Mouse (Mus musculus) hindbrain, embryonic 16.5 days (tissue): ENCODE measurements around the gene Csrnp2. TPM values are rescaled to one million over a fixed set of nuclear protein-coding genes. Genes with fewer than 3 reads are reported as not detected.
A peak's percentile ranks its signal among the peaks of the same experiment; 100 is the strongest.
"Not testable (repeated sequence)": the region's sequence is repeated elsewhere in the genome, so short reads cannot be mapped to it uniquely, and the experiment has no call there.

Source experiments
- ATAC-seq: fragments of 200-750 bp; cut with Nextera tagmentation; 2 replicates; pipeline ENCODE4 v1.8.0; 2017; ENCODE audit warnings: moderate TSS enrichment, moderate library complexity
- H3K27ac ChIP-seq: fragments of 300-500 bp; sonication (generic); 2 replicates; pipeline ENCODE4 v1.5.1; 2014; ENCODE audit warnings: low read depth, mild to moderate bottlenecking, control low read depth, low read length, moderate library complexity
- H3K27me3 ChIP-seq: fragments of 300-500 bp; sonication (generic); replicated peaks from 2 replicates; pipeline ENCODE4 v1.6.1; 2014; ENCODE audit warnings: low read length; ENCODE audit not compliant: control insufficient read depth, insufficient read depth
- H3K36me3 ChIP-seq: fragments of 300-500 bp; sonication (generic); 2 replicates; pipeline ENCODE4 v1.6.1; 2014; ENCODE audit warnings: mild to moderate bottlenecking, low read length, moderate library complexity, mixed read lengths; ENCODE audit not compliant: control insufficient read depth, insufficient read depth
- H3K4me1 ChIP-seq: fragments of 300-500 bp; sonication (generic); 2 replicates; pipeline ENCODE4 v1.6.1; 2014; ENCODE audit warnings: low read depth, low read length; ENCODE audit not compliant: control insufficient read depth, insufficient read depth
- H3K4me2 ChIP-seq: fragments of 300-500 bp; sonication (generic); 2 replicates; pipeline ENCODE4 v1.6.1; 2014; ENCODE audit warnings: mild to moderate bottlenecking, low read length, control low read depth, moderate library complexity
- H3K4me3 ChIP-seq: fragments of 300-500 bp; sonication (generic); 2 replicates; pipeline ENCODE4 v1.5.1; 2014; ENCODE audit warnings: mild to moderate bottlenecking, low read length, control low read depth, moderate library complexity
- H3K9ac ChIP-seq: fragments of 300-500 bp; sonication (generic); 2 replicates; pipeline ENCODE4 v1.6.1; 2014; ENCODE audit warnings: low read depth, mild to moderate bottlenecking, control low read depth, low read length, moderate library complexity
- H3K9me3 ChIP-seq: fragments of 300-500 bp; sonication (generic); 2 replicates; pipeline ENCODE4 v1.6.1; 2014; ENCODE audit warnings: mild to moderate bottlenecking, low read length, moderate library complexity; ENCODE audit not compliant: control insufficient read depth
- WGBS: fragments of 180-500 bp; shearing (Covaris S2); extraction: QIAGEN DNeasy Blood & Tissue Kit; methylation state at CpG from one replicate; pipeline ENCODE4 v1.1.7; 2014; 5-methylcytosine and 5-hydroxymethylcytosine counted together
- polyA plus RNA-seq: library from polyadenylated mRNA; unstranded; fragments of >200 nt; fragmentation: Nextera tagmentation; extraction: Ambion mirVana; gene quantifications from 2 replicates; pipeline ENCODE4 v1.2.1, GENCODE M21; 2015

Gene Csrnp2
- polyA plus RNA-seq, 1 experiment from 2014 or later = 36.3 TPM

DNA sequence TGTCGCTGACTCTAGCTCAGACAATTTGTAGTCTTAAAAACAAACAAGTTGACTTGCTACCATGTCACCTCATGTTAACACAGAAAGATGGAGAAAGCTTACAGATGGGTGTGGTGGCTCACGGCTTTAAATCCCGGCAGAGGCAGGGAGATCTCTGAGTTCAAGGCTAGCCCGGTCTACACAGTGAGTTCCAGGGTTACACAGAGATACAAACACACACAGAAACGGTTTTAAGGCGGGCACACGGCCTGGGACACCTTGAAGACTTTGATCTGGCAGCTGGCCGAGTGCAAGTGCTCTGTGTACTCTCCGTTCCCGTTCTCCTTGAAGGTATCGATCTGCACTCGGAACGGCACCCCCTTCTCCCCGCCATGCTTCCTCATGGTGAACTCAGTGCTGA is 25.0 kb upstream of the Csrnp2 start:
- H3K27ac ChIP-seq = no peak overlapping the region
- peaks cover 14% of the 10 kb centered on the region for H3K36me3 ChIP-seq
- 97% methylated on average over 14 of the region's 14 CpGs for WGBS
- no peaks in the 10 kb centered on the region for H3K27me3 ChIP-seq
- H3K9me3 ChIP-seq = no peaks in the 10 kb centered on the region
- H3K4me3 ChIP-seq = no peak overlapping the region
- H3K4me2 ChIP-seq = no peak overlapping the region
- no peak overlapping the region for H3K9ac ChIP-seq
- no peaks in the 10 kb centered on the region for H3K4me1 ChIP-seq
- ATAC-seq = no peak

- no peaks in the 10 kb centered on the region for H3K9me3 ChIP-seq
- no peaks in the 10 kb centered on the region for H3K27me3 ChIP-seq
- H3K9ac ChIP-seq = no peak overlapping the region
- no peak overlapping the region for H3K4me3 ChIP-seq
- H3K36me3 ChIP-seq = peaks cover 35% of the 10 kb centered on the region
- ATAC-seq = no peak
- no peak overlapping the region for H3K4me2 ChIP-seq
- H3K27ac ChIP-seq = no peak overlapping the region
- no peaks in the 10 kb centered on the region for H3K4me1 ChIP-seq
- WGBS = 98% methylated on average over 2 of the region's 2 CpGs
These were observed 19.8 kb upstream of the Csrnp2 start for GRCm38 (mm10) chr15:100515121-100515520.

DNA sequence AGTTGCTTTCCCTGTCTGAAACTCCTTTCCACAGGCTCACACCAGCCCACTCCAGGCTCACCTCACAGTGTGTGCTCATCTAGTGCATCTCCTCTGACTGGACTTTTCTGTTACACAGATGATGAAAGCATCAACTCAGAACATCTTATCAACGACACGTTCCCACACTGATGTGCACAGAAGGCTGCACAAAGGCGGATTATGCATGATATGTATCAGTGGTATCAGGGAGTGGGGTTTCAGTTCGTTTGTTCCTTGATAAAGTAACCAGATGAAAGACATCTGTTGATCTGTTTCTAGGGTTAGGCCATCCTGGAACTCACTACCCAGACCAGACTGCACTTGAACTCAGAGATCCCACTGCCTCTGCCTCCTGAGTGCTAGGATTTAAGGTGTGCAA is 18.1 kb upstream of the Csrnp2 start:
- 90% methylated on average over 4 of the region's 4 CpGs for WGBS

DNA sequence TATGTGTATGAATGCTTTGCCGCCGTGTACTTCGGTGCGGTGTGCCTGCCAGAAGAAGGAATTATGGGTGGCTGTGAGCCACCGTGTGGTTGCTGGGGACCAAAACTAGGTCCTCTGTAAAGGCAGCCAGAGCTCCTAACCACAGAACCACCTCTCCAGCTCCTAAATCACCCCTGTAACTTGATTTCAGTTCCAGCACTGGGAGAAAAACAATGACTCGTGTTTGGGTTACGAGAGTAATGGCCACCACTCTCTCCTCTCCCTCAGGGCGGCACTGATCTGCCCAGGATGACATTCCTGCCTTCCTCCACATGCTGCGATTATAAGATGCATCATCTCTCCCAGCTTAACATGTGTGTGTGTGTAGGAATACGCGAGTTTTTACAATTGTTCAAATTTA is 14.8 kb upstream of the Csrnp2 start:
- H3K9ac ChIP-seq = no peak overlapping the region
- no peak overlapping the region for H3K27ac ChIP-seq
- no peaks in the 10 kb centered on the region for H3K4me1 ChIP-seq
- WGBS = 95% methylated on average over 11 of the region's 11 CpGs
- H3K4me3 ChIP-seq = no peak overlapping the region
- H3K27me3 ChIP-seq = no peaks in the 10 kb centered on the region
- no peak for ATAC-seq
- no peaks in the 10 kb centered on the region for H3K9me3 ChIP-seq
- peaks cover 53% of the 10 kb centered on the region for H3K36me3 ChIP-seq
- H3K4me2 ChIP-seq = no peak overlapping the region

More for the DNA sequence above, 18.1 kb upstream of the Csrnp2 start:
- H3K27me3 ChIP-seq = no peaks in the 10 kb centered on the region
- no peak overlapping the region for H3K27ac ChIP-seq
- no peak overlapping the region for H3K4me3 ChIP-seq
- no peaks in the 10 kb centered on the region for H3K4me1 ChIP-seq
- no peak overlapping the region for H3K9ac ChIP-seq
- ATAC-seq = no peak
- H3K36me3 ChIP-seq = peaks cover 36% of the 10 kb centered on the region
- H3K4me2 ChIP-seq = no peak overlapping the region
- no peaks in the 10 kb centered on the region for H3K9me3 ChIP-seq

DNA sequence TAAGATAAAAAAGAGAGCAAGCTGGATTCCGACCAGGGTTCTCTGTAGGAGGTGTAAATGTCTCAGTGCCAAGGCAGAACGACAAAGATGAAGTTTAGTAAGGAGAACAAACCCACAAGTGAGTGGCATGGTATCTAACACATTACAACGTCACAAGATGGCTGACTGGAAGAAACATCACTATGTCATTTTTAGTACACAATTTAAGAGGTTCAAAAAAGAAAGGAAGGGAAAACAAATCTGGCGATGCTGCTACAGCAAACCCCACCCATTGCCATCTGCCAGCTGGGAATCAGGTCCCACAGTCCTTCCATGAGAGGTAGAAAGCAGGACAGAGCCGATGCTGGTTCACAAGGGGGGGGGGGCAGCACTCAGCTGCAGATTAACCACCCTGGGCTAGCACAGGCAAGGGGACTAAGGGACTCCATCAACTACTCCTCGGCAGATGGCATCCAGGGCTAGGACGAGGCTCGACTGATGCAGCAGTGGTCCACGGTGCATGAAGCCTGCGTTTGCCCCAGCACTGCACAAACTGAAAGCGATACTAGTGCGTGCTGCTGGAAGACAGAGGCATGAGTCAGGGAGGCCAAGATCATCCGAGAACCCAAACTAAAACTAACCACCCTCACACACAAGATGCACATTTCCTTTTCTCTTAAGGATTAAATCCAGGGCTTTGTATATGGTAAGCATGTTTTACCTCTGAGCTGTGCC is 13.3 kb upstream of the Csrnp2 start:
- H3K4me2 ChIP-seq = no peak overlapping the region
- H3K27me3 ChIP-seq = no peaks in the 10 kb centered on the region
- H3K9me3 ChIP-seq = no peaks in the 10 kb centered on the region
- H3K36me3 ChIP-seq = peaks cover 57% of the 10 kb centered on the region
- no peak overlapping the region for H3K27ac ChIP-seq
- no peak overlapping the region for H3K9ac ChIP-seq
- no peak overlapping the region for H3K4me3 ChIP-seq
- no peak for ATAC-seq
- no peaks in the 10 kb centered on the region for H3K4me1 ChIP-seq
- 86% methylated on average over 13 of the region's 13 CpGs for WGBS

DNA sequence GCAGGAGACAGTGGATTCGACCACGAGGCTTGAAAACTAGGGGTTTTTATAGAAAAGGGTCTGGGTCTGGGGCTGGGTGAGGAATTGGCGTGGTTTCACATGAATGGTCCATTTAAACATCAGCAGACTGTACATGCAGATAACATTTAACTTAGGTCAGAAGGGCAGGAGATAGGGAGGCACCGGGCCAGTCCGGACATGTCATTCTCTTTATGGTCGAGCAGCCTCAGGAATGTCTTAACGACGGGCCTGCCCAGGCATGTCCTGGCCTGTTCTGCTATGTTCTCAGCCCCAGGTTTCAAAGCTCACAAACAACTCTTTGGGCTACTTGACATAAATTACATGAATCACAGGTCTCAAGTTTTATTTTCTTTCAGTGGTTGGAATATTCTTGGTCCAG is 4.2 kb upstream of the Csrnp2 start:
- WGBS = 94% methylated on average over 8 of the region's 8 CpGs
- not testable (repeated sequence) for H3K36me3 ChIP-seq, H3K4me1 ChIP-seq, ATAC-seq, H3K4me2 ChIP-seq, H3K9ac ChIP-seq, H3K27ac ChIP-seq, H3K9me3 ChIP-seq, H3K27me3 ChIP-seq, H3K4me3 ChIP-seq

GRCm38 (mm10) chr15:100494647-100495046 is 641 bp downstream of the Csrnp2 start:
- WGBS = 1% methylated on average over 29 of the region's 29 CpGs
- peak; percentile 88 for ATAC-seq
- no peaks in the 10 kb centered on the region for H3K9me3 ChIP-seq

GRCm38 (mm10) chr15:100491966-100492365 is 3.3 kb downstream of the Csrnp2 start:
- 60% methylated on average over 9 of the region's 9 CpGs for WGBS
- H3K4me3 ChIP-seq = no peak overlapping the region
- H3K27me3 ChIP-seq = no peaks in the 10 kb centered on the region
- no peak overlapping the region for H3K9ac ChIP-seq
- H3K9me3 ChIP-seq = no peaks in the 10 kb centered on the region
- H3K36me3 ChIP-seq = peaks cover 7% of the 10 kb centered on the region
- H3K4me2 ChIP-seq = peak overlapping the region; percentile 19
- no peak for ATAC-seq
- H3K4me1 ChIP-seq = peaks cover 29% of the 10 kb centered on the region
- H3K27ac ChIP-seq = no peak overlapping the region

More at GRCm38 (mm10) chr15:100494647-100495046, 641 bp downstream of the Csrnp2 start:
- H3K4me3 ChIP-seq = peak overlapping the region; percentile 60
- no peaks in the 10 kb centered on the region for H3K27me3 ChIP-seq
- H3K36me3 ChIP-seq = no peaks in the 10 kb centered on the region
- H3K27ac ChIP-seq = peak overlapping the region; percentile 95
- H3K9ac ChIP-seq = peak overlapping the region; percentile 89
- peaks cover 29% of the 10 kb centered on the region for H3K4me1 ChIP-seq
- H3K4me2 ChIP-seq = peak overlapping the region; percentile 66

- H3K36me3 ChIP-seq = peaks cover 24% of the 10 kb centered on the region
- H3K4me2 ChIP-seq = no peak overlapping the region
- 77% methylated on average over 15 of the region's 15 CpGs for WGBS
- ATAC-seq = no peak
- peaks cover 29% of the 10 kb centered on the region for H3K4me1 ChIP-seq
- H3K27ac ChIP-seq = no peak overlapping the region
- no peak overlapping the region for H3K4me3 ChIP-seq
- H3K9me3 ChIP-seq = no peaks in the 10 kb centered on the region
- H3K9ac ChIP-seq = no peak overlapping the region
- H3K27me3 ChIP-seq = no peaks in the 10 kb centered on the region
These were observed 6.0 kb downstream of the Csrnp2 start for GRCm38 (mm10) chr15:100489263-100489662.
